Mouse (Mus musculus) kidney, postnatal 0 days (tissue): ENCODE results near the gene Slc2a1. TPM values are rescaled to one million over a fixed set of nuclear protein-coding genes. Genes with fewer than 3 reads are reported as not detected.

Experiments used
- ATAC-seq: fragments of 200-750 bp; cut with Nextera tagmentation; replicated peaks from 2 replicates; pipeline ENCODE4 v1.8.0; 2017; ENCODE audit warnings: low read depth, moderate number of reproducible peaks, moderate TSS enrichment, moderate library complexity; ENCODE audit not compliant: low FRiP score
- DNase-seq: peaks from one replicate; pipeline ENCODE4 v3.0.0-alpha.2; 2016; ENCODE audit warnings: low spot score
- H3K27ac ChIP-seq: fragments of 300-500 bp; sonication (generic); 2 replicates; pipeline ENCODE4 v1.5.1; 2014; ENCODE audit warnings: mild to moderate bottlenecking
- H3K27me3 ChIP-seq: fragments of 300-500 bp; sonication (generic); 2 replicates; pipeline ENCODE4 v1.6.1; 2014; ENCODE audit warnings: low read length, mixed read lengths; ENCODE audit not compliant: insufficient read depth
- H3K36me3 ChIP-seq: fragments of 300-500 bp; sonication (generic); 2 replicates; pipeline ENCODE4 v1.6.1; 2014; ENCODE audit warnings: low read length, mixed read lengths; ENCODE audit not compliant: insufficient read depth
- H3K4me1 ChIP-seq: fragments of 300-500 bp; sonication (generic); replicated peaks from 2 replicates; pipeline ENCODE4 v1.6.1; 2014; ENCODE audit warnings: antibody characterized with exemption, low read length, mixed read lengths; ENCODE audit not compliant: insufficient read depth
- H3K4me2 ChIP-seq: fragments of 300-500 bp; sonication (generic); 2 replicates; pipeline ENCODE4 v1.6.1; 2014; ENCODE audit warnings: mild to moderate bottlenecking, low read length, moderate library complexity, mixed read lengths
- H3K4me3 ChIP-seq: fragments of 300-500 bp; sonication (generic); replicated peaks from 2 replicates; pipeline ENCODE4 v1.5.1; 2014; ENCODE audit warnings: low read depth, low read length
- H3K9ac ChIP-seq: fragments of 300-500 bp; sonication (generic); 2 replicates; pipeline ENCODE4 v1.6.1; 2014; ENCODE audit warnings: low read depth, low read length
- H3K9me3 ChIP-seq: fragments of 300-500 bp; sonication (generic); replicated peaks from 2 replicates; pipeline ENCODE4 v1.6.1; 2016; ENCODE audit warnings: low read length, inconsistent platforms, mixed read lengths
- CTCF ChIP-seq: IDR thresholded peaks from 2 replicates; pipeline ENCODE4 v1.5.1; 2016; ENCODE audit warnings: antibody characterized with exemption, low read depth, mild to moderate bottlenecking, moderate library complexity
- WGBS: fragments of 180-500 bp; shearing (Covaris S2); extraction: QIAGEN DNeasy Blood & Tissue Kit; methylation state at CpG from one replicate; pipeline ENCODE4 v1.1.7; 2014; 5-methylcytosine and 5-hydroxymethylcytosine counted together
- polyA plus RNA-seq: library from polyadenylated mRNA; unstranded; fragments of >200 nt; fragmentation: Nextera tagmentation; extraction: Ambion mirVana; gene quantifications from 2 replicates; pipeline ENCODE4 v1.2.1, GENCODE M21; 2015

Slc2a1 gene
- polyA plus RNA-seq, 1 experiment from 2014 or later, result 58.0 TPM

DNA sequence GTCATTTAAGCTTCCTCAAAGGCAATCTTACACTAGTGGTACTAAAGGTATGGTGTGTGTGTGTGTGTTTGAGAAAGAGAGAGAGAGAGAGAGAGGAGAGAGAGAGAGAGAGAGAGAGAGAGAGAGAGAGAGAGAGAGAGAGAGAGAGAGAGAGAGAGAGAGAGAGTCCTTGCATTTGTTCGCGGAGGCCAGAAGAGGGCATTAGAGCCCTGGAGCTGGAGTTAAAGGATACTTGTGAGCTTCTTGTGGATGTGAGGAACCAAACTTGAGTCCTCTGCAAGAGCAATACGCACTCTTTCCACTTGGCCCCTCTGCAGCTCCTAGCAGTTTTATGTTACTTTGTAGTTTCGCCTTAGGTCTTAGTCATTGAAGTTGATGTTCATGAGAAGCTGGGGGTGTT lies 54.5 kb downstream of the Slc2a1 start:
- 75% methylated on average over 4 of the region's 4 CpGs for WGBS
- H3K4me1 ChIP-seq, result no peaks in the 10 kb centered on the region
- no peaks in the 10 kb centered on the region for H3K9me3 ChIP-seq
- no peak overlapping the region for H3K4me2 ChIP-seq
- ATAC-seq (no peak), DNase-seq (no peak)
- no peak overlapping the region for H3K9ac ChIP-seq
- H3K36me3 ChIP-seq, result no peaks in the 10 kb centered on the region
- no peak overlapping the region for H3K27ac ChIP-seq
- no peaks in the 10 kb centered on the region for H3K27me3 ChIP-seq
- H3K4me3 ChIP-seq, result no peak overlapping the region
- TF ChIP-seq CTCF, result peak; percentile 39; the same call in 1 of the 2 replicates

GRCm38 (mm10) chr4:119165916-119166315 lies 57.4 kb downstream of the Slc2a1 start:
- DNase-seq (no peak), ATAC-seq (no peak)
- TF ChIP-seq CTCF, result no peak
- no peak overlapping the region for H3K4me3 ChIP-seq
- H3K36me3 ChIP-seq, result peaks cover 16% of the 10 kb centered on the region
- no peak overlapping the region for H3K27ac ChIP-seq
- 52% methylated on average over 7 of the region's 7 CpGs for WGBS
- H3K9me3 ChIP-seq, result no peaks in the 10 kb centered on the region
- no peak overlapping the region for H3K4me2 ChIP-seq
- H3K9ac ChIP-seq, result no peak overlapping the region
- H3K4me1 ChIP-seq, result no peaks in the 10 kb centered on the region
- H3K27me3 ChIP-seq, result no peaks in the 10 kb centered on the region

- H3K4me1 ChIP-seq, result no peaks in the 10 kb centered on the region
- H3K27me3 ChIP-seq, result no peaks in the 10 kb centered on the region
- H3K9me3 ChIP-seq, result no peaks in the 10 kb centered on the region
- no peak overlapping the region for H3K27ac ChIP-seq
- peak; percentile 21; the same call in 1 of the 2 replicates for TF ChIP-seq CTCF
- 86% methylated on average over 4 of the region's 4 CpGs for WGBS
- H3K36me3 ChIP-seq, result peaks cover 16% of the 10 kb centered on the region
- H3K4me3 ChIP-seq, result no peak overlapping the region
- H3K9ac ChIP-seq, result no peak overlapping the region
- DNase-seq (no peak), ATAC-seq (no peak)
- H3K4me2 ChIP-seq, result no peak overlapping the region
Observed at GRCm38 (mm10) chr4:119167068-119167467, 58.6 kb downstream of the Slc2a1 start.

DNA sequence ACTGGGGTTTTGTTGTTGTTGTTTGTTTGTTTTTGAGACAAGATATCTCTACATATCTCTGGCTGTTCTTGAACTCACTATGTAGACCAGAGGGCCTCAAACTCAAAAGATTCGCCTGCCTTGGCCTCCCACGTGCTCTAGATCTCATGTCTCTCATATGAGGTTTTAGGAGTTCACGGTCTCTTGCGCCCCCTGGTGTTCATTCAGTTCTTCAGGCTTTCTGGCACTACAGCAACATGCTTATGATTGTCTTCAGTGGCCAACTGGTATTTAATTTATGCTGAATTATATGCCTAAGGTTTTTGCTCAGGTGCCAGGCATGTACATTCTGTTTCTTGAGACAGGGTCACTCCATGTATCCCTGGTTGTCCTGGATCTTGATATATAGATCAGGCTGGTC lies 59.2 kb downstream of the Slc2a1 start:
- Histone ChIP-seq H3K4me1 (no peaks in the 10 kb centered on the region), H3K27ac (no peak overlapping the region), H3K9ac (no peak overlapping the region), H3K27me3 (no peaks in the 10 kb centered on the region), H3K36me3 (peaks cover 16% of the 10 kb centered on the region), H3K4me2 (no peak overlapping the region), H3K4me3 (no peak overlapping the region), H3K9me3 (no peaks in the 10 kb centered on the region)
- ATAC-seq (no peak), DNase-seq (peak; percentile 91)
- WGBS, result 8% methylated on average over 4 of the region's 4 CpGs
- peak; percentile 89 for TF ChIP-seq CTCF

GRCm38 (mm10) chr4:119172919-119173650 lies 64.6 kb downstream of the Slc2a1 start:
- Histone ChIP-seq H3K27ac (no peak overlapping the region), H3K4me3 (peak overlapping the region; percentile 68), H3K36me3 (peaks cover 16% of the 10 kb centered on the region), H3K27me3 (no peaks in the 10 kb centered on the region), H3K9me3 (no peaks in the 10 kb centered on the region), H3K4me1 (peaks cover 6% of the 10 kb centered on the region; the same call in 1 of the 2 replicates), H3K9ac (peak overlapping the region; percentile 74), H3K4me2 (peak overlapping the region; percentile 79)
- TF ChIP-seq CTCF, result no peak
- ATAC-seq, result no peak
- no peak for DNase-seq
- whole genome bisulfite sequencing, result 30% methylated on average over 18 of the region's 18 CpGs

GRCm38 (mm10) chr4:119173851-119174453 lies 65.4 kb downstream of the Slc2a1 start, which contains the start of gene Zfp691:
TSS of gene Zfp691 (minus strand) at chr4:119174195.
- H3K36me3 ChIP-seq, result peaks cover 9% of the 10 kb centered on the region; the same call in 1 of the 2 replicates
- no peaks in the 10 kb centered on the region for H3K9me3 ChIP-seq
- H3K9ac ChIP-seq, result peak within 1 kb of the TSS; percentile 74
- WGBS, result under 1% methylated on average over 40 of the region's 40 CpGs
- no peaks in the 10 kb centered on the region for H3K27me3 ChIP-seq
- no peak for TF ChIP-seq CTCF
- H3K27ac ChIP-seq, result peak within 1 kb of the TSS; percentile 19
- ATAC-seq (peak; percentile 100), DNase-seq (peak; percentile 99)
- peak within 1 kb of the TSS; percentile 68 for H3K4me3 ChIP-seq
- peaks cover 6% of the 10 kb centered on the region; the same call in 1 of the 2 replicates for H3K4me1 ChIP-seq
- H3K4me2 ChIP-seq, result peak within 1 kb of the TSS; percentile 79
